ENCODE assay signal across 8 mouse cellular contexts in the genomic region with DNA sequence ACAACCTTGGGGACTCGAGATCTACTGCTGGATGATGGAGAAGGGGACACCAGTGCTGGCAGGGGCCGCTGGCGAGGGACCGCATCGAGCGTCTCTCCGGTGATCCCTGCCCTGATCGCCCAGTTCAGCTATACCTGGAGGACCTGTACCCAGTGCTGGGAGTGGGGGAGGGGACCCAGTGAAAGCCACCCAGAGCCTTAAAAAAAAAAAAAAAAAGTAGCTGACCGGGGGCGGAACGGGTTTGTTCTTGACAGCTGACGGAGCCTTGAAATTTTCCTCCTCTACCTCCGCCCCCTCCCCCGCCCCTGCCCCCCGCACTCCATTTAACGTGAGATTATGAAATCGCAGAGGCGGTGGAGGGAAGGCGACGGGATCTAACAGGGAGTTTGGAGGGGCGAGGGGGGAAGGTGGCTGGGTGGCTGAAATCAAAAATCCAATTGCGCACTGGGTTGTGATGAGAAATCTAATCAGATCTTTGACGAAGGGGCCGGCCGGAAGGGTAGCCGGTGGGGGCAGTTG.
A peak's percentile ranks its signal among the peaks of the same experiment; 100 is the strongest.
DNase-seq lines count a peak whose midpoint lies in the region.

No protein-coding gene starts in this region.

- DNase-seq in adrenal gland, postnatal 10 days: peak; percentile 19
- no peak for DNase-seq in adrenal gland, adult 2 months
- peak; percentile 66 for DNase-seq in 3T3-L1 (ENCODE audit: low read depth, low spot score)
- DNase-seq in embryo, embryonic 10.5 days (ENCODE audit: low spot score): peak; percentile 58
- DNase-seq in heart, postnatal 14 days: peak; percentile 4 to 5
- DNase-seq in left cerebral cortex, adult 8-10 months (ENCODE audit: low spot score in 2 of 2): peak; percentile 55 to 57
- DNase-seq in neural tube, embryonic 10.5 days (ENCODE audit: extremely low spot score, low spot score): peak; percentile 52
- no peak for DNase-seq in spleen, postnatal 10 days (ENCODE audit: low spot score in 2 of 2)

- intact Hi-C loops in heart, postnatal 14 days (cut with DNase I): no loop called here

Comparison
In these comparisons a context has a peak if more than half of its experiments do, and no peak if none do; other contexts are left out.
1. DNase-seq: peak in adrenal gland, postnatal 10 days (single experiment), 3T3-L1 (single experiment), embryo, embryonic 10.5 days (single experiment), heart, postnatal 14 days (2 of 2), left cerebral cortex, adult 8-10 months (2 of 2) and neural tube, embryonic 10.5 days (single experiment); none in adrenal gland, adult 2 months (single experiment) and spleen, postnatal 10 days (0 of 2).